Mouse (Mus musculus) hindbrain, embryonic 10.5 days (tissue): Measurements from ENCODE around the gene Tmem191c. TPM values are rescaled to one million over a fixed set of nuclear protein-coding genes. Genes with fewer than 3 reads are reported as not detected.

Experiments
- DNase-seq: peaks from one replicate; pipeline ENCODE4 v3.0.0-alpha.2; 2017; ENCODE audit warnings: low spot score
- H3K27ac ChIP-seq: fragments of 300-500 bp; sonication (generic); 2 replicates; pipeline ENCODE4 v1.5.1; 2016; ENCODE audit warnings: mild to moderate bottlenecking, moderate library complexity
- H3K27me3 ChIP-seq: fragments of 300-500 bp; sonication (generic); 2 replicates; pipeline ENCODE4 v1.6.1; 2016; ENCODE audit warnings: mild to moderate bottlenecking; ENCODE audit not compliant: poor library complexity, insufficient read depth, severe bottlenecking
- H3K36me3 ChIP-seq: fragments of 300-500 bp; sonication (generic); 2 replicates; pipeline ENCODE4 v1.6.1; 2016; ENCODE audit warnings: mild to moderate bottlenecking, moderate library complexity
- H3K4me1 ChIP-seq: fragments of 300-500 bp; sonication (generic); replicated peaks from 2 replicates; pipeline ENCODE4 v1.6.1; 2016; ENCODE audit warnings: mild to moderate bottlenecking
- H3K4me3 ChIP-seq: fragments of 300-500 bp; sonication (generic); 2 replicates; pipeline ENCODE4 v1.5.1; 2016; ENCODE audit warnings: mild to moderate bottlenecking, moderate library complexity
- H3K9me3 ChIP-seq: fragments of 300-500 bp; sonication (generic); 2 replicates; pipeline ENCODE4 v1.6.1; 2016; ENCODE audit warnings: mild to moderate bottlenecking, moderate library complexity
- WGBS: fragments of 180-500 bp; shearing (Covaris S2); methylation state at CpG from one replicate; pipeline ENCODE4 v1.1.7; 2016; 5-methylcytosine and 5-hydroxymethylcytosine counted together
- polyA plus RNA-seq: library from polyadenylated mRNA; unstranded; fragments of >200 nt; fragmentation: Nextera tagmentation; extraction: Ambion mirVana; gene quantifications from 2 replicates; pipeline ENCODE4 v1.2.1, GENCODE M21; 2016

Gene Tmem191c
- polyA plus RNA-seq, 1 experiment from 2014 or later = 11.1 TPM

GRCm38 (mm10) chr16:17271856-17272255 lies 4.0 kb upstream of the Tmem191c start:
- no peak for DNase-seq
- WGBS = 77% methylated on average over 6 of the region's 6 CpGs
- no peak overlapping the region for H3K4me3 ChIP-seq
- H3K36me3 ChIP-seq = no peaks in the 10 kb centered on the region
- no peak overlapping the region for H3K27ac ChIP-seq
- H3K9me3 ChIP-seq = peaks cover 10% of the 10 kb centered on the region; the same call in 1 of the 2 replicates
- H3K4me1 ChIP-seq = peaks cover 8% of the 10 kb centered on the region
- H3K27me3 ChIP-seq = peaks cover 7% of the 10 kb centered on the region

- Histone ChIP-seq H3K9me3 (no peaks in the 10 kb centered on the region), H3K27ac (peak overlapping the region; percentile 86), H3K4me1 (peaks cover 23% of the 10 kb centered on the region), H3K36me3 (peaks cover 26% of the 10 kb centered on the region), H3K27me3 (peaks cover 41% of the 10 kb centered on the region), H3K4me3 (peak overlapping the region; percentile 68)
- WGBS = under 1% methylated on average over 62 of the region's 62 CpGs
- peak; percentile 95 for DNase-seq
Measured at GRCm38 (mm10) chr16:17276164-17277151, 581 bp downstream of the Tmem191c start.

DNA sequence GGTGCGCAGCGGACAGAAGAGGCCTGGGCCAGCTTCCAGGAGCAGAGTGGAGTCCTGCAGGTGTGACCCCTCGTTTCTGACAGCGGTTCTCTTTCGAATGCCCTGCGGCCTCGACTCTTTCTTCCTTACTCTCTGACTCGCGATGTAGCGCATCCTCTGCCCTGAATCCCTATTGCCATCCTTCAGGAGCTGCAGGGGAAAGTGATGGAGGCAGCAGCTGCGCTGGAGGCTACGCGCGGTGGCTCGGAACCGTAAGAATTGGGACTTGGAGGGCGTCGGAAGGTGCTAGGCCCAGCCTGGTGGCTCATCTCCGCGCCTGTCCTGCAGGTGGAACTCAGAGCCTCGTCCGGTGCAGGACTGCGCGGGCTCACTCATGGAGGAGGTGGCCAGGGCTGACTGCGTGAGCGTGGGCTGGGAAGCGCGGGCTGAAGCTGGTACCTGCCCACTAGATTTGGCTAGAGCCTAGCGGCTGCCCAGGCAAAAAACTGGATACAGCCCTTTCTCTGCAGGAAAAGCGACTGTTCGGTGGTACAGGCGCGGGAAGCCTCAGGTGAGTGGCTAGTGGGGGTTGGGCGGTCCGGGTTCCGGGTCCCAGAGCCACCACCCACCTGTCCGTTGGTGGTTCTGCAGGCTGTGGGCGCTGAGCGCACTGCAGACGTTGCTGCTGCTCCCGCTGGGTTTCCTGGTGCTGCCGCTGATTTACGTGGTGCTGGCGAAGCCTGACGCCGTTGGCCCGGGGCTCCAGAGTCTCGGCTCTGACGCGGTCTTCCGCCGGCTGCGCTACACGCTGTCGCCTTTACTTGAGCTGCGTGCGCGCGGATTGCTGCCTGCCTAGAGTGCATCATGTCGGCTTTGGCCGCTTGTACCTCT lies 1.7 kb downstream of the Tmem191c start:
- Histone ChIP-seq H3K9me3 (no peaks in the 10 kb centered on the region), H3K27ac (peak overlapping the region; percentile 86; the same call in 1 of the 2 replicates), H3K4me3 (peak overlapping the region; percentile 68), H3K36me3 (peaks cover 37% of the 10 kb centered on the region), H3K27me3 (peaks cover 41% of the 10 kb centered on the region), H3K4me1 (peaks cover 23% of the 10 kb centered on the region)
- WGBS = 3% methylated on average over 61 of the region's 61 CpGs
- peak; percentile 38 for DNase-seq

DNA sequence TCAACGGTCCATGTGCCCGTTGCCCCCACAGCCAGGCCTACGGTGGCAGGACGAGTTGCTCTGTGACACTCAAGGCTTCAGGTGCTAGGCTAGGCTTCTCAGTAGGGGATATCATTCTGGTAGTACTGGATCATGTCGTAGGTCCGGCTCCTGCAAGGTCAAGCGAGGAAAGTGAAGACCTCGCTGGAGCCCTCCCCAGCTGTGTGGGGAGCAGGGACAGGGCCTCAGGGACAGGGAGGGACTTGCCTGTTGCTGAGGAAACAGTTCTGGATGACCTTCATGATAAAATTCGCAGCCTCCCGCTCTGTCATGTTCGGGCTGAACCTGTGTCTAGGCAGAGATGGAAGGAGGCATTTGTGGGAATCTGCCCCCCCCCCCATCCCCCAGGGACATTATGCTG lies 4.6 kb downstream of the Tmem191c start:
- WGBS = 94% methylated on average over 11 of the region's 11 CpGs
- H3K27me3 ChIP-seq = peaks cover 41% of the 10 kb centered on the region
- H3K9me3 ChIP-seq = no peaks in the 10 kb centered on the region
- no peak overlapping the region for H3K4me3 ChIP-seq
- no peak for DNase-seq
- peaks cover 23% of the 10 kb centered on the region for H3K4me1 ChIP-seq
- peaks cover 66% of the 10 kb centered on the region for H3K36me3 ChIP-seq
- H3K27ac ChIP-seq = no peak overlapping the region

DNA sequence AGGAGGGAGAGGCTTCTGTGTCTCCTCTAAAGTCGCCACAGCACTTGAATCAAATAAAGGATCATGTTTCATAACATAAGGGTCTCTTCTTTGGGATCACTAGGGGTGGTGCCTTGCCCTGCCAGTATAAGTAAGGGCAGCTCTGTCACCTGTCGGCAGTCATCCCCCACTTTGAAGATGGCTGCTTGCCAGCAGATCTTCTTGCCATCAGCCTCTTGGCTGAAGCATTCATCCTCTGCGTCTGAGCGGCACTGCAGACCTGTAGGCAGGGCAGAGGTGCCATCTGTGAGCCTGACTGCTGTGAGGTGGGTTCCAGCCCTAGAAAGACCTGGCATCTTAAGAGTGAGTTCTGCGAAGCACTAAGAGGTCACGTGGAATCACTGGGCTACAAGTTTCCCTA lies 7.3 kb downstream of the Tmem191c start:
- Histone ChIP-seq H3K36me3 (peaks cover 92% of the 10 kb centered on the region), H3K27me3 (peaks cover 21% of the 10 kb centered on the region), H3K27ac (no peak overlapping the region), H3K9me3 (no peaks in the 10 kb centered on the region), H3K4me3 (no peak overlapping the region), H3K4me1 (peaks cover 2% of the 10 kb centered on the region)
- 90% methylated on average over 6 of the region's 6 CpGs for WGBS
- DNase-seq = no peak

GRCm38 (mm10) chr16:17287103-17287502 lies 11.2 kb downstream of the Tmem191c start:
- no peak for DNase-seq
- Histone ChIP-seq H3K27ac (no peak overlapping the region), H3K4me3 (no peak overlapping the region), H3K9me3 (no peaks in the 10 kb centered on the region), H3K4me1 (no peaks in the 10 kb centered on the region), H3K36me3 (peaks cover 90% of the 10 kb centered on the region), H3K27me3 (no peaks in the 10 kb centered on the region)
- 90% methylated on average over 2 of the region's 2 CpGs for WGBS

GRCm38 (mm10) chr16:17291016-17291415 lies 15.1 kb downstream of the Tmem191c start:
- Histone ChIP-seq H3K4me3 (no peak overlapping the region), H3K9me3 (no peaks in the 10 kb centered on the region), H3K27me3 (no peaks in the 10 kb centered on the region), H3K36me3 (peaks cover 76% of the 10 kb centered on the region), H3K4me1 (no peaks in the 10 kb centered on the region), H3K27ac (no peak overlapping the region)
- DNase-seq = no peak
- WGBS = 92% methylated on average over 2 of the region's 2 CpGs

GRCm38 (mm10) chr16:17292751-17293150 lies 16.9 kb downstream of the Tmem191c start:
- Histone ChIP-seq H3K9me3 (no peaks in the 10 kb centered on the region), H3K27ac (peak overlapping the region; percentile 72; the same call in 1 of the 2 replicates), H3K4me1 (no peaks in the 10 kb centered on the region), H3K27me3 (no peaks in the 10 kb centered on the region), H3K4me3 (no peak overlapping the region), H3K36me3 (peaks cover 77% of the 10 kb centered on the region)
- WGBS = 7% methylated on average over 2 of the region's 2 CpGs
- DNase-seq = peak; percentile 87

DNA sequence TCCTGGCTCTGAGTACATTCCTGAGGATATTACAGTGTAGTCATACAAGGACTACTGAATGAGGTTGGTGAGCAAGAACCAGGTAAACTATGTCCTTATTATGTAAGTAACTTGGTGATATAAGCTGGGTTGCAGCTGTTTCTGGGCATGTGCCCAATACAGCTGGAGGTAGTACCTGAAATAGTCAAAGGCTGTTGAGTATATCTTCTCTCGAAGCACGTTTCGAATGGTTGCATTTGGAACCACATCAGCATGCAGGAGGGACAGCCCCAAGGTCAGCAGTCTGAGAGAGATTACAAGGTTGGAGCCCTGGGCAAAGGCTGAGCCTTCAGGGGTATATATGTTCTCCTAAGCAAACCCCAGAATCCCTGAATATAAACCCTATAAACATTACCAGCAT lies 24.9 kb downstream of the Tmem191c start:
- Histone ChIP-seq H3K9me3 (no peaks in the 10 kb centered on the region), H3K4me1 (no peaks in the 10 kb centered on the region), H3K4me3 (no peak overlapping the region), H3K36me3 (peaks cover 98% of the 10 kb centered on the region), H3K27me3 (no peaks in the 10 kb centered on the region), H3K27ac (no peak overlapping the region)
- 94% methylated on average over 3 of the region's 3 CpGs for WGBS
- DNase-seq = no peak

- WGBS = 83% methylated on average over 5 of the region's 5 CpGs
- no peaks in the 10 kb centered on the region for H3K9me3 ChIP-seq
- H3K27ac ChIP-seq = no peak overlapping the region
- no peak for DNase-seq
- H3K4me3 ChIP-seq = no peak overlapping the region
- no peaks in the 10 kb centered on the region for H3K4me1 ChIP-seq
- peaks cover 97% of the 10 kb centered on the region for H3K36me3 ChIP-seq
- no peaks in the 10 kb centered on the region for H3K27me3 ChIP-seq
Measured at GRCm38 (mm10) chr16:17303521-17304245, 27.8 kb downstream of the Tmem191c start.

DNA sequence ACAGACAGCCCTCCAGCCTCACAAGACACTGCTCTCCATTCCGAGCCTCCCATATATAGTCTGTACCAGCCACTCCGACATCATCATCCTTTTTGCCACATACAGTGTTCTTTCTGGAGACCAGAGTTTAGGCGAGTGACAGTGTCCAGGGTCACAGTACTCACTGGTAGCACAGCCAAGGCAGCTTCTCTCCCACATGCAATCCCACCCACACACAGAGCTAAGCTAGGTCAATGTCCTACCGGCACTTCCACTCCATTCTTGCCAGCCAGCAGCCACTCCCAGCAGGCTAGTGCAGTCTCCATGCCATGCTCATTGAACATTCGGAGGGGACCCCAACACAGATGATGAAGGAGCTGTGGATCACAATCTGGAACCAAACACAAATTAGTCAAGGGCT lies 31.6 kb downstream of the Tmem191c start:
- peaks cover 92% of the 10 kb centered on the region for H3K36me3 ChIP-seq
- no peaks in the 10 kb centered on the region for H3K9me3 ChIP-seq
- DNase-seq = no peak
- H3K4me1 ChIP-seq = no peaks in the 10 kb centered on the region
- no peaks in the 10 kb centered on the region for H3K27me3 ChIP-seq
- no peak overlapping the region for H3K4me3 ChIP-seq
- H3K27ac ChIP-seq = no peak overlapping the region
- WGBS = 95% methylated on average over 5 of the region's 5 CpGs

GRCm38 (mm10) chr16:17309036-17309435 lies 33.2 kb downstream of the Tmem191c start:
- Histone ChIP-seq H3K9me3 (no peaks in the 10 kb centered on the region), H3K36me3 (peaks cover 92% of the 10 kb centered on the region), H3K4me1 (no peaks in the 10 kb centered on the region), H3K4me3 (no peak overlapping the region), H3K27me3 (no peaks in the 10 kb centered on the region), H3K27ac (no peak overlapping the region)
- no peak for DNase-seq
- WGBS = 94% methylated on average over 10 of the region's 10 CpGs
